Mouse (Mus musculus): ENCODE results near the gene Pilrb1. TPM values are rescaled to one million over a fixed set of nuclear protein-coding genes. Genes with fewer than 3 reads are reported as not detected.
"Not testable (repeated sequence)": the region's sequence is repeated elsewhere in the genome, so short reads cannot be mapped to it uniquely, and the experiment has no call there.

The Pilrb1 gene
- total and polyA plus RNA-seq, 3 experiments, result 1.9 TPM; not detected in 2

DNA sequence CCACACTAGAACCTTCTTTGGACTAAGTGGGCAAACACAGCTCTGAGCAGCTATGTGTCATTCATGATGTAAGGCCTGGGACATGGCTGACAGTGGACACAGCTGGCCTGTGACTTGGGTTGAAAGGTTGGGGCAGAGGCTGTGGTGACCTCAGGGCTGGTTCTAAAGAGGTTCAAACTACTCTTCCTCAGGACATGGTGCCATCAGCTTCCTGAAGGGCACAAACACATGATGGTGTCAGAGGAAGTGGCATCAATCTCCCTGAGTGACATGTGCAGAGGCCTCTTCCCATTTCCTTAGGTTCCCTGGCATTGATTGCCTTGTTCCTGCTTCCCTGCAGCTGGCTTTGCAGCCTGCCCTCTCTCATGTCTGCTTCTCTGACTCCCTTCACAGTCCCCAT, 20.8 kb downstream of the Pilrb1 start:
- DNase-seq (ENCODE audit: low spot score); H3K4me3 ChIP-seq (ENCODE audit: low read depth, low read length); H3K4me1 ChIP-seq (ENCODE audit: insufficient read depth, low read depth, low read length); H3K27me3 ChIP-seq (ENCODE audit: insufficient read depth, low read length); ATAC-seq (ENCODE audit: extremely low read depth, insufficient number of reproducible peaks, low FRiP score, poor library complexity, severe bottlenecking); H3K9me3 ChIP-seq (replicated peaks); H3K36me3 ChIP-seq (replicated peaks): not testable (repeated sequence)

DNA sequence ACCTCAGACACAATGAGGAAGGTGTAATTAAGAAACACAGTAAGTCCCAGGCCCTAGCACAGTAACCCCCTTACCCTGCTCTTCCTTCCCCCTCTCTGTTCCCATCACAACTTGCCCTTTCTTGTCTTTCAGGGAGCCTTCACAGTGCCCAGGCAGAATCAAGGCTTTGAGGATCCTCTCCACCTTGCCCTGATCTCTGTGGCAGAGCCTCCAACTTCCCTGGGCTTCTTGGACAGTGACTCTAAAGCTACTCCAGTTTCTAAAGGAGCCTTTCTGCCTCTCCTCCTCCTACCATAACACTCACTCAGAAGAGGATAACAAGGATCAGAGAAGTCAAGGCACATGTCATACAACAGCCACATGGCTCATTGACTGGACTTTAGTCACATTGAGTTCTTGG, 21.3 kb downstream of the Pilrb1 start:
- DNase-seq (ENCODE audit: low spot score) (no peak), ATAC-seq (ENCODE audit: extremely low read depth, insufficient number of reproducible peaks, low FRiP score, poor library complexity, severe bottlenecking) (no peak)
- Histone ChIP-seq H3K4me3 (ENCODE audit: low read depth, low read length) (no peak overlapping the region), H3K9me3 (replicated peaks) (no peaks in the 10 kb centered on the region), H3K36me3 (replicated peaks) (no peaks in the 10 kb centered on the region), H3K27me3 (ENCODE audit: insufficient read depth, low read length) (no peaks in the 10 kb centered on the region), H3K4me1 (ENCODE audit: insufficient read depth, low read depth, low read length) (no peaks in the 10 kb centered on the region)
- TF ChIP-seq GATA2 (IDR thresholded peaks at IDR 0.05; ENCODE audit: borderline replicate concordance, low read depth, low read length), result no peak
- no peak for TF ChIP-seq TAL1 (conservative IDR thresholded peaks at IDR 0.05; ENCODE audit: low read depth, low read length)
- no peak for TF ChIP-seq GATA1 (IDR thresholded peaks at IDR 0.05; ENCODE audit: borderline replicate concordance, low read length)
- no peak for TF ChIP-seq POLR2AphosphoS5 (IDR thresholded peaks at IDR 0.05; ENCODE audit: insufficient replicate concordance, low read depth, low read length)

DNA sequence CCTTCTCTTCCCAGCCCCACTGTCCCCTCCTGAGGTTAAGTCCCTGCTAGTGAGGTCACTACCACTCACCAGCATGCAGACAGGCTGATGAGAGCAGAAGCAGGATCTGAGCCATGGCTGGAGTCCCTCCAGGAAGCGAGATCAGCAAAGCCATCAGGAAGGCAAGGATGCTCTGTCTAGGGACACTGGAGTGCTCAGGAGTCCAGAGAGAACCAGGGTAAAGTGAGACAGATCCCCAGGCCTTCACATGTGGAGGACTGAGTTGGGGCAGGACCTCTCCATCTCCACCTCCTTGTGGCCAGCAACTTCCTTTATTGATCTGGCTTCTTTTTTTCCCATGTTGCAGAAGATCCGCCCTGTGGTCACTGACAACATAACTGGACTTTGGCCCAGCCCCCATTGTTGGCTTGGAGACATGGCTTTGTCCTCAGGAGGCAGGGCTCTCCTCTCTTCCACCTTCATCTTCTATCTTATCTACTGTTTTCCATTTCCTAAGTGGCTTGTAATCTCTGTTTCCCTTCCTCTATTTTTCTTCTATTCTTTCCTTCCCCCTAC, 21.9 kb downstream of the Pilrb1 start, which contains the start of gene Pilra:
TSS of gene Pilra (minus strand) at position 316 of the 555 bp plus-strand sequence.
- not testable (repeated sequence) for H3K27me3 ChIP-seq (ENCODE audit: insufficient read depth, low read length); H3K9me3 ChIP-seq (replicated peaks); H3K36me3 ChIP-seq (replicated peaks); H3K4me1 ChIP-seq (ENCODE audit: insufficient read depth, low read depth, low read length); ATAC-seq (ENCODE audit: extremely low read depth, insufficient number of reproducible peaks, low FRiP score, poor library complexity, severe bottlenecking); H3K4me3 ChIP-seq (ENCODE audit: low read depth, low read length); DNase-seq (ENCODE audit: low spot score)

GRCm38 (mm10) chr5:137833500-137833899, 24.4 kb downstream of the Pilrb1 start:
- no peaks in the 10 kb centered on the region for H3K9me3 ChIP-seq (replicated peaks)
- no peak for TF ChIP-seq TAL1 (conservative IDR thresholded peaks at IDR 0.05; ENCODE audit: low read depth, low read length)
- no peak for TF ChIP-seq GATA2 (IDR thresholded peaks at IDR 0.05; ENCODE audit: borderline replicate concordance, low read depth, low read length)
- H3K4me1 ChIP-seq (ENCODE audit: insufficient read depth, low read depth, low read length), result no peaks in the 10 kb centered on the region
- H3K36me3 ChIP-seq (replicated peaks), result no peaks in the 10 kb centered on the region
- H3K4me3 ChIP-seq (ENCODE audit: low read depth, low read length), result no peak overlapping the region
- H3K27me3 ChIP-seq (ENCODE audit: insufficient read depth, low read length), result no peaks in the 10 kb centered on the region
- ATAC-seq (ENCODE audit: extremely low read depth, insufficient number of reproducible peaks, low FRiP score, poor library complexity, severe bottlenecking) (no peak), DNase-seq (ENCODE audit: low spot score) (no peak)

DNA sequence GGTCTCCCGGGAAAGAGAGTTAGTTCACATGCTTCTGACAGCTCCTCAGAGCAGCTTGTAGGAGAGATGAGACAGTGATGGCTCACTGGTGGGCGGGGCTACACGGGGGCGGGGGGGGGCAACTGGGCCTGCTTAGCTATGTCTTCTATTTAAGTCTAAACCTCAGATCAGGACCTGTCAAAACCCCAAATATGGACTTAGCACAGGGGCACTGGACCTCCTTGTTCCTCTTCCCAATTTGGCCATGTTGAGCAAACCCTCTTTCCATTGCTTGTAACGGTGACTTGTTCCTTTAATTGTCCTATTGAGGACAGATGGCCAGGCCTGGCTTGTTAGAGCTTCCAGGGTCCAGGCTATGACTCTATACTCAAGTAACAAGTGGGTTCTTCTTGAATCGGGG, 26.4 kb downstream of the Pilrb1 start:
- no peak for ATAC-seq (ENCODE audit: extremely low read depth, insufficient number of reproducible peaks, low FRiP score, poor library complexity, severe bottlenecking)
- TF ChIP-seq POLR2AphosphoS5 (IDR thresholded peaks at IDR 0.05; ENCODE audit: insufficient replicate concordance, low read depth, low read length) (no peak), TAL1 (conservative IDR thresholded peaks at IDR 0.05; ENCODE audit: low read depth, low read length) (no peak), GATA1 (IDR thresholded peaks at IDR 0.05; ENCODE audit: borderline replicate concordance, low read length) (no peak), CTCF (IDR thresholded peaks at IDR 0.05; ENCODE audit: low read depth, low read length) (no peak), GATA2 (IDR thresholded peaks at IDR 0.05; ENCODE audit: borderline replicate concordance, low read depth, low read length) (no peak)

DNA sequence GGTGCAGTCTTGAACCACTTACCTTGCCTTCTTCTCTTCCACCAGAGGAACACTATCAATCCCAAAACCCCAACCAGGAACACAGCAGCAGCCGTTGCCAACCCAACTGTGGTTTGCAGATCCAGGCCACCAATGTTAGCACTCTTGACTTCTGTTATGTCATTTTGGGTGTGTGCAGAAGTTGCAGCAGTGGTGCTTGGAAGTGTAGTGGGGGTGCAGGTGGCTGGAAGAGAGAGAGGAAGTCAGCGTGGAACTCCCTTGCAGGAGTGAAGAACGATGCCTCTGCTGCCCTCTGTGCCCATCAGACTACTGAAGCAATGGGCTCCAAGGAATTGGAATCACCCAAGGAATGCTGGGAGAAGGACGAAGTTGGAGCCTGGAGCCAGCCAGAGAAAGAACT, 26.8 kb downstream of the Pilrb1 start:
- Histone ChIP-seq H3K27me3 (ENCODE audit: insufficient read depth, low read length) (no peaks in the 10 kb centered on the region), H3K36me3 (replicated peaks) (no peaks in the 10 kb centered on the region), H3K4me3 (ENCODE audit: low read depth, low read length) (no peak overlapping the region), H3K9me3 (replicated peaks) (no peaks in the 10 kb centered on the region), H3K4me1 (ENCODE audit: insufficient read depth, low read depth, low read length) (no peaks in the 10 kb centered on the region)
- TF ChIP-seq CTCF (IDR thresholded peaks at IDR 0.05; ENCODE audit: low read depth, low read length) (no peak), GATA2 (IDR thresholded peaks at IDR 0.05; ENCODE audit: borderline replicate concordance, low read depth, low read length) (no peak), TAL1 (conservative IDR thresholded peaks at IDR 0.05; ENCODE audit: low read depth, low read length) (no peak), GATA1 (IDR thresholded peaks at IDR 0.05; ENCODE audit: borderline replicate concordance, low read length) (no peak), POLR2AphosphoS5 (IDR thresholded peaks at IDR 0.05; ENCODE audit: insufficient replicate concordance, low read depth, low read length) (no peak)
- ATAC-seq (ENCODE audit: extremely low read depth, insufficient number of reproducible peaks, low FRiP score, poor library complexity, severe bottlenecking) (no peak), DNase-seq (ENCODE audit: low spot score) (no peak)

More for the DNA sequence above, 26.4 kb downstream of the Pilrb1 start:
- H3K4me3 ChIP-seq (ENCODE audit: low read depth, low read length), result no peak overlapping the region
- no peak for DNase-seq (ENCODE audit: low spot score)
- H3K36me3 ChIP-seq (replicated peaks), result no peaks in the 10 kb centered on the region
- H3K9me3 ChIP-seq (replicated peaks), result no peaks in the 10 kb centered on the region
- H3K27me3 ChIP-seq (ENCODE audit: insufficient read depth, low read length), result no peaks in the 10 kb centered on the region
- H3K4me1 ChIP-seq (ENCODE audit: insufficient read depth, low read depth, low read length), result no peaks in the 10 kb centered on the region

DNA sequence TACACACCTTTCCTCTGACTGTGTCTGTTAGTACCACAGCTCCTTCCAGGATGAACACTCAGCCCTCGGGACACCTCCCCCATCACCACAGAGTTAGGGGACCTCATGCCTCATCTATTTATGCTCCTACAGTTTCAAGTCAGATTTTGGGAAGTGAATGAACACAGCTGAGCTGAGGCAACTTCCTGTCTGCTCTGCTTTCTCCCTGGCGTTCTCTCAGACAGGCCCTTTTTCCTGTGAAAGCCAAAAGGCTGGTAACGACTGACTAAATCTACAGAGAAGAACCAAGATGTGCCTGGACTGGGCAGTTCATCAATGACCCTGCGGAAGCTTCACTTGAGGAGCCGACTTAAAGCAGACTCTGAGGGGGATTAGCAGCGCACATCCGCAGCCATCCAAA, 27.7 kb downstream of the Pilrb1 start:
- Histone ChIP-seq H3K27me3 (ENCODE audit: insufficient read depth, low read length) (no peaks in the 10 kb centered on the region), H3K4me1 (ENCODE audit: insufficient read depth, low read depth, low read length) (no peaks in the 10 kb centered on the region), H3K4me3 (ENCODE audit: low read depth, low read length) (no peak overlapping the region), H3K9me3 (replicated peaks) (no peaks in the 10 kb centered on the region), H3K36me3 (replicated peaks) (no peaks in the 10 kb centered on the region)
- no peak for DNase-seq (ENCODE audit: low spot score)
- no peak for ATAC-seq (ENCODE audit: extremely low read depth, insufficient number of reproducible peaks, low FRiP score, poor library complexity, severe bottlenecking)
- no peak for TF ChIP-seq CTCF (IDR thresholded peaks at IDR 0.05; ENCODE audit: low read depth, low read length)
- TF ChIP-seq TAL1 (conservative IDR thresholded peaks at IDR 0.05; ENCODE audit: low read depth, low read length), result no peak
- TF ChIP-seq GATA2 (IDR thresholded peaks at IDR 0.05; ENCODE audit: borderline replicate concordance, low read depth, low read length), result no peak
- TF ChIP-seq GATA1 (IDR thresholded peaks at IDR 0.05; ENCODE audit: borderline replicate concordance, low read length), result no peak
- TF ChIP-seq POLR2AphosphoS5 (IDR thresholded peaks at IDR 0.05; ENCODE audit: insufficient replicate concordance, low read depth, low read length), result no peak
